Mouse (Mus musculus) midbrain, postnatal 0 days (tissue): Measurements from ENCODE around the gene Erg. TPM values are rescaled to one million over a fixed set of nuclear protein-coding genes. Genes with fewer than 3 reads are reported as not detected.
A peak's percentile ranks its signal among the peaks of the same experiment; 100 is the strongest.

Experiments used
- ATAC-seq: fragments of 200-750 bp; cut with Nextera tagmentation; 2 replicates; pipeline ENCODE4 v1.8.0; 2017; ENCODE audit warnings: moderate number of reproducible peaks, mild to moderate bottlenecking, moderate TSS enrichment, moderate library complexity; ENCODE audit not compliant: low FRiP score
- DNase-seq: peaks from one replicate; pipeline ENCODE4 v3.0.0-alpha.2; 2015; ENCODE audit warnings: low spot score
- H3K27ac ChIP-seq: fragments of 300-500 bp; sonication (generic); 2 replicates; pipeline ENCODE4 v1.5.1; 2014; ENCODE audit warnings: low read depth, mild to moderate bottlenecking, low read length, mixed read lengths
- H3K27me3 ChIP-seq: fragments of 300-500 bp; sonication (generic); 2 replicates; pipeline ENCODE4 v1.6.1; 2014; ENCODE audit warnings: low read length, control low read depth, mixed read lengths; ENCODE audit not compliant: insufficient read depth
- H3K36me3 ChIP-seq: fragments of 300-500 bp; sonication (generic); 2 replicates; pipeline ENCODE4 v1.6.1; 2014; ENCODE audit warnings: low read length, control low read depth, mixed read lengths; ENCODE audit not compliant: insufficient read depth
- H3K4me1 ChIP-seq: fragments of 300-500 bp; sonication (generic); 2 replicates; pipeline ENCODE4 v1.6.1; 2014; ENCODE audit warnings: mild to moderate bottlenecking, control low read depth, antibody characterized with exemption, low read length, mixed read lengths; ENCODE audit not compliant: insufficient read depth
- H3K4me2 ChIP-seq: fragments of 300-500 bp; sonication (generic); 2 replicates; pipeline ENCODE4 v1.6.1; 2014; ENCODE audit warnings: low read depth, mild to moderate bottlenecking, low read length, mixed read lengths; ENCODE audit not compliant: poor library complexity, severe bottlenecking
- H3K4me3 ChIP-seq: fragments of 300-500 bp; sonication (generic); 2 replicates; pipeline ENCODE4 v1.5.1; 2014; ENCODE audit warnings: low read depth, mild to moderate bottlenecking, low read length, moderate library complexity
- H3K9ac ChIP-seq: fragments of 300-500 bp; sonication (generic); replicated peaks from 2 replicates; pipeline ENCODE4 v1.6.1; 2014; ENCODE audit warnings: mild to moderate bottlenecking, low read length, moderate library complexity, mixed read lengths; ENCODE audit not compliant: poor library complexity, severe bottlenecking
- H3K9me3 ChIP-seq: fragments of 300-500 bp; sonication (generic); 2 replicates; pipeline ENCODE4 v1.6.1; 2016; ENCODE audit warnings: low read length, control low read depth
- CTCF ChIP-seq: IDR thresholded peaks from 2 replicates; pipeline ENCODE4 v1.5.1; 2016; ENCODE audit warnings: antibody characterized with exemption, mild to moderate bottlenecking
- WGBS: fragments of 180-500 bp; shearing (Covaris S2); extraction: QIAGEN DNeasy Blood & Tissue Kit; methylation state at CpG from one replicate; pipeline ENCODE4 v1.1.7; 2014; 5-methylcytosine and 5-hydroxymethylcytosine counted together
- polyA plus RNA-seq: library from polyadenylated mRNA; unstranded; fragments of >200 nt; fragmentation: Nextera tagmentation; extraction: Ambion mirVana; gene quantifications from 2 replicates; pipeline ENCODE4 v1.2.1, GENCODE M21; 2015
- total RNA-seq: library from RNA; depleted of rRNA; stranded (reverse); fragments of >200 nt; gene quantifications from 2 replicates; pipeline ENCODE4 v1.2.3, GENCODE M21; 2014

Gene Erg
- total and polyA plus RNA-seq, 2 experiments from 2014 or later: 0.89 to 4.8 TPM

GRCm38 (mm10) chr16:95602504-95602903 lies 16.1 kb upstream of the Erg start:
- H3K4me3 ChIP-seq: no peak overlapping the region
- H3K27ac ChIP-seq: no peak overlapping the region
- H3K36me3 ChIP-seq: no peaks in the 10 kb centered on the region
- no peaks in the 10 kb centered on the region for H3K27me3 ChIP-seq
- no peak for TF ChIP-seq CTCF
- no peak overlapping the region for H3K9ac ChIP-seq
- H3K4me2 ChIP-seq: no peak overlapping the region
- 21% methylated on average over 5 of the region's 5 CpGs for WGBS
- no peaks in the 10 kb centered on the region for H3K4me1 ChIP-seq
- DNase-seq (no peak), ATAC-seq (no peak)
- no peaks in the 10 kb centered on the region for H3K9me3 ChIP-seq

- no peaks in the 10 kb centered on the region for H3K36me3 ChIP-seq
- no peak for TF ChIP-seq CTCF
- no peak overlapping the region for H3K9ac ChIP-seq
- H3K27ac ChIP-seq: no peak overlapping the region
- H3K4me3 ChIP-seq: no peak overlapping the region
- no peaks in the 10 kb centered on the region for H3K9me3 ChIP-seq
- no peak overlapping the region for H3K4me2 ChIP-seq
- ATAC-seq (no peak), DNase-seq (no peak)
- H3K27me3 ChIP-seq: no peaks in the 10 kb centered on the region
- 22% methylated on average over 4 of the region's 4 CpGs for WGBS
- H3K4me1 ChIP-seq: no peaks in the 10 kb centered on the region
These were observed 15.4 kb upstream of the Erg start for GRCm38 (mm10) chr16:95601807-95602206.

GRCm38 (mm10) chr16:95601219-95601580 lies 14.8 kb upstream of the Erg start:
- no peaks in the 10 kb centered on the region for H3K9me3 ChIP-seq
- DNase-seq: no peak
- H3K4me2 ChIP-seq: no peak overlapping the region
- H3K27ac ChIP-seq: no peak overlapping the region
- no peak overlapping the region for H3K9ac ChIP-seq
- no peak for ATAC-seq
- no peaks in the 10 kb centered on the region for H3K4me1 ChIP-seq
- no peaks in the 10 kb centered on the region for H3K27me3 ChIP-seq
- no peak for TF ChIP-seq CTCF
- H3K4me3 ChIP-seq: no peak overlapping the region
- H3K36me3 ChIP-seq: no peaks in the 10 kb centered on the region
- WGBS: 78% methylated on average over 4 of the region's 4 CpGs

- H3K27me3 ChIP-seq: no peaks in the 10 kb centered on the region
- no peaks in the 10 kb centered on the region for H3K36me3 ChIP-seq
- ATAC-seq: no peak
- DNase-seq: no peak
- no peaks in the 10 kb centered on the region for H3K4me1 ChIP-seq
- H3K27ac ChIP-seq: no peak overlapping the region
- no peak overlapping the region for H3K4me2 ChIP-seq
- no peak overlapping the region for H3K4me3 ChIP-seq
- no peaks in the 10 kb centered on the region for H3K9me3 ChIP-seq
- no peak overlapping the region for H3K9ac ChIP-seq
- WGBS: 61% methylated on average over 19 of the region's 19 CpGs
- no peak for TF ChIP-seq CTCF
These were observed 14.3 kb upstream of the Erg start for GRCm38 (mm10) chr16:95600572-95601218.

DNA sequence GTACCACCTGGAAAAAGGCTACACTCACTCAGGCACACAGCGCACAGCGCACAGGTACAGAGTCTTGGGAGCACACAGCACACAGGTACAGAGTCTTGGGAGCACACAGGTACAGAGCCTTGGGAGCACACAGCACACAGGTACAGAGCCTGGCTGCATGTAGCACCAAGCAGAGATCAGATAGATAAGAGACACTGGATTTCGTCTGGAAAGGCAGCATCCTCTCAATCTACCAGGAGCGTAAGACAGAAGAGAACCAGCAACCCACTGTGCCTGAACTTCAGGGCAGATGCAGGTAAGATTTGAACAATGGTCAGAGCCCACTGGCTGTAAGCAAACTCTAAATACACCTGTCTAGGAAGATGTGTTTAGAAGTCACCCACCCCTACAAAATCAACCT lies 12.5 kb upstream of the Erg start:
- no peak for TF ChIP-seq CTCF
- H3K27ac ChIP-seq: no peak overlapping the region

GRCm38 (mm10) chr16:95597578-95597951 lies 11.2 kb upstream of the Erg start:
- Histone ChIP-seq H3K4me2 (no peak overlapping the region), H3K4me1 (no peaks in the 10 kb centered on the region), H3K36me3 (no peaks in the 10 kb centered on the region), H3K9me3 (no peaks in the 10 kb centered on the region), H3K27me3 (no peaks in the 10 kb centered on the region), H3K4me3 (no peak overlapping the region), H3K27ac (no peak overlapping the region), H3K9ac (no peak overlapping the region)
- ATAC-seq: no peak
- 39% methylated on average over 7 of the region's 7 CpGs for WGBS
- TF ChIP-seq CTCF: no peak
- peak; percentile 41 for DNase-seq

More for the DNA sequence above, 12.5 kb upstream of the Erg start:
- no peaks in the 10 kb centered on the region for H3K27me3 ChIP-seq
- no peak overlapping the region for H3K4me2 ChIP-seq
- WGBS: 96% methylated on average over 4 of the region's 4 CpGs
- no peaks in the 10 kb centered on the region for H3K36me3 ChIP-seq
- DNase-seq (no peak), ATAC-seq (no peak)
- no peaks in the 10 kb centered on the region for H3K9me3 ChIP-seq
- H3K4me1 ChIP-seq: no peaks in the 10 kb centered on the region
- no peak overlapping the region for H3K9ac ChIP-seq
- H3K4me3 ChIP-seq: no peak overlapping the region
